Mouse (Mus musculus) MEL (cell line): ENCODE measurements around the gene Gm37240.

ENCODE experiments used
- CHD2 ChIP-seq: IDR thresholded peaks from 2 replicates; pipeline ENCODE4 v1.6.1; 2011; ENCODE audit warnings: low read length, improper control_type of control experiment
- CTCF ChIP-seq, 3 experiments: IDR thresholded peaks in 2 of 3; conservative IDR thresholded peaks in 1 of 3; 2 replicates each; pipeline ENCODE4 v1.5.1; 2011 to 2012; ENCODE audit warnings: low read length in 3 of 3, low read depth in 2 of 3, mild to moderate bottlenecking in 2 of 3, improper control_type of control experiment in 1 of 3, inconsistent platforms in 1 of 3, mixed read lengths in 1 of 3, moderate library complexity in 1 of 3; ENCODE audit not compliant: control insufficient read depth in 1 of 3, insufficient read depth in 1 of 3, poor library complexity in 1 of 3, severe bottlenecking in 1 of 3
- EP300 ChIP-seq, 2 experiments: IDR thresholded peaks; 2 replicates each; pipeline ENCODE4 v1.6.1; 2011; ENCODE audit warnings: improper control_type of control experiment in 2 of 2, low read length in 2 of 2, low read depth in 1 of 2, mild to moderate bottlenecking in 1 of 2
- ETS1 ChIP-seq: IDR thresholded peaks from 2 replicates; pipeline ENCODE4 v1.6.1; 2012; ENCODE audit warnings: low read depth, mild to moderate bottlenecking, inconsistent platforms, low read length, improper control_type of control experiment, moderate library complexity
- MAFK ChIP-seq: IDR thresholded peaks from 2 replicates; pipeline ENCODE4 v1.6.1; 2011; ENCODE audit warnings: low read depth, mild to moderate bottlenecking, low read length, improper control_type of control experiment, borderline replicate concordance
- POLR2A ChIP-seq, 2 experiments: IDR thresholded peaks; 2 replicates each; pipeline ENCODE4 v1.6.1; 2011 to 2012; ENCODE audit warnings: low read length in 2 of 2, mild to moderate bottlenecking in 2 of 2, control low read depth in 1 of 2, improper control_type of control experiment in 1 of 2, low read depth in 1 of 2, moderate library complexity in 1 of 2; ENCODE audit not compliant: control insufficient read depth in 1 of 2, insufficient read depth in 1 of 2, poor library complexity in 1 of 2
- POLR2AphosphoS2 ChIP-seq: IDR thresholded peaks from 2 replicates; pipeline ENCODE4 v1.6.1; 2011; ENCODE audit warnings: low read length, improper control_type of control experiment
- RAD21 ChIP-seq: IDR thresholded peaks from 2 replicates; pipeline ENCODE4 v1.6.1; 2011; ENCODE audit warnings: mild to moderate bottlenecking, low read depth, low read length, improper control_type of control experiment
- SMC3 ChIP-seq: IDR thresholded peaks from 2 replicates; pipeline ENCODE4 v1.6.1; 2011; ENCODE audit warnings: low read depth, low read length, improper control_type of control experiment
- TAL1 ChIP-seq: IDR thresholded peaks from 2 replicates; pipeline ENCODE4 v1.6.1; 2012; ENCODE audit warnings: mild to moderate bottlenecking, inconsistent platforms, low read length, moderate library complexity, mixed read lengths
- TCF12 ChIP-seq: IDR thresholded peaks from 2 replicates; pipeline ENCODE4 v1.6.1; 2014; ENCODE audit warnings: low read depth, mild to moderate bottlenecking, inconsistent platforms, low read length, improper control_type of control experiment, moderate library complexity
- UBTF ChIP-seq: IDR thresholded peaks from 2 replicates; pipeline ENCODE4 v1.6.1; 2012; ENCODE audit warnings: low read depth, mild to moderate bottlenecking, inconsistent platforms, low read length, improper control_type of control experiment, moderate library complexity, borderline replicate concordance; ENCODE audit not compliant: insufficient read depth
- ZNF384 ChIP-seq: IDR thresholded peaks from 2 replicates; pipeline ENCODE4 v1.6.1; 2012; ENCODE audit warnings: low read depth, mild to moderate bottlenecking, inconsistent platforms, low read length, improper control_type of control experiment

DNA sequence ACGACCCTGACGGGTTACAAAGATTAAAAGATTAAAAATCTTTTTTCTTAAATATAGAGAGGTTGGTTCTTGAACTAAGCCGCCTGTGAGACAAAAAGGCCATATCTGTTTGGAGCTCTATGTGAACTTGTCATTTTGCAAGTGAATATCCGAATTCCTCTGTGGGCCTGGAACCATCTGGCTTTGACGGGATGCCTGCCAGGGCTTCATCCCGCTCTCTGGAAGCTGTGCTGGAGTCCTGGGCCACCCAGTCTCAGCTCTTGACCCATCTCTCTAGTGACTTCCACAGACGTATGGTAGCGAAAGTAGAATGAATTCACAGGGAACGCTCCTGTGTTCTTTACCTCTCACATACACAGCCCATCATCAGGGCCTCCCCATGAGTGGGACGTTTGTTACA is 1193.4 kb downstream of the Gm37240 start:
- TF ChIP-seq CTCF (IDR thresholded peaks at IDR 0.05 in 2 of 3, conservative IDR thresholded peaks at IDR 0.05 in 1 of 3; ENCODE audit: control insufficient read depth in 1 of 3, insufficient read depth in 1 of 3, low read depth in 2 of 3, low read length in 3 of 3, poor library complexity in 1 of 3, severe bottlenecking in 1 of 3): no peak
- TF ChIP-seq POLR2A (IDR thresholded peaks at IDR 0.05; ENCODE audit: control insufficient read depth in 1 of 2, insufficient read depth in 1 of 2, low read depth in 1 of 2, low read length in 2 of 2, poor library complexity in 1 of 2): no peak
- TF ChIP-seq TCF12: no peak
- no peak for TF ChIP-seq ZNF384
- TF ChIP-seq SMC3: no peak
- no peak for TF ChIP-seq MAFK
- TF ChIP-seq UBTF: no peak
- no peak for TF ChIP-seq EP300 (IDR thresholded peaks at IDR 0.05; ENCODE audit: low read depth in 1 of 2, low read length in 2 of 2)
- no peak for TF ChIP-seq TAL1
- no peak for TF ChIP-seq POLR2AphosphoS2
- no peak for TF ChIP-seq RAD21
- no peak for TF ChIP-seq ETS1
- no peak for TF ChIP-seq CHD2
